Mouse (Mus musculus): ENCODE measurements around the gene Olfr96. TPM values are rescaled to one million over a fixed set of nuclear protein-coding genes. Genes with fewer than 3 reads are reported as not detected.
"Not testable (repeated sequence)": the region's sequence is repeated elsewhere in the genome, so short reads cannot be mapped to it uniquely, and the experiment has no call there.

Olfr96 gene
- polyA plus RNA-seq, 1 experiment = not detected

DNA sequence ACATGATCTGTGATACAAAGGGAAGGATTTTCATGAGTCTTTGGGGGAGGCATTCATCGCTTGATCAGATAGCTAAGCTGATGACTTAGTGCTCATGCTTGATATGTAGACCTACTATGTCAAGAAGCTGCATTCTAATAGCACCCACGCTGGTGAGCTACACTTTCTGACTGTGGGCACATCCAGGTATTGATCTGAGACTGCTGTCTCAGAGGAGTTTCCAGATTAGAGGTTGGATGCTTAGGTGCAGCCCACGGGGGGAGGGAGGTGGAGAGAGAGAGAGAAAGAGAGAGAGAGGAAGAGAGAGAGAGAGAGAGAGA, 16.1 kb upstream of the Olfr96 start:
- Histone ChIP-seq H3K4me1 (ENCODE audit: control insufficient read depth, insufficient read depth, low read length) (no peaks in the 10 kb centered on the region), H3K27ac (ENCODE audit: insufficient read depth, low read depth, low read length) (no peak overlapping the region), H3K4me3 (ENCODE audit: insufficient read depth, low read depth, low read length) (no peak overlapping the region)
- no peak for TF ChIP-seq POLR2A (IDR thresholded peaks at IDR 0.05; ENCODE audit: insufficient read depth, low read depth, low read length)
- 22% methylated on average over 3 of the region's 3 CpGs for WGBS

GRCm38 (mm10) chr17:37210884-37211768, 8.8 kb upstream of the Olfr96 start:
- Histone ChIP-seq H3K27ac (ENCODE audit: insufficient read depth, low read depth, low read length) (no peak overlapping the region), H3K4me3 (ENCODE audit: insufficient read depth, low read depth, low read length) (peak overlapping the region; percentile 8; the same call in 1 of the 2 replicates), H3K4me1 (ENCODE audit: control insufficient read depth, insufficient read depth, low read length) (peaks cover 8% of the 10 kb centered on the region)
- 20% methylated on average over 40 of the region's 40 CpGs for WGBS
- no peak for TF ChIP-seq POLR2A (IDR thresholded peaks at IDR 0.05; ENCODE audit: insufficient read depth, low read depth, low read length)
- TF ChIP-seq CTCF (IDR thresholded peaks at IDR 0.05; ENCODE audit: insufficient read depth, low read depth, low read length) = no peak

DNA sequence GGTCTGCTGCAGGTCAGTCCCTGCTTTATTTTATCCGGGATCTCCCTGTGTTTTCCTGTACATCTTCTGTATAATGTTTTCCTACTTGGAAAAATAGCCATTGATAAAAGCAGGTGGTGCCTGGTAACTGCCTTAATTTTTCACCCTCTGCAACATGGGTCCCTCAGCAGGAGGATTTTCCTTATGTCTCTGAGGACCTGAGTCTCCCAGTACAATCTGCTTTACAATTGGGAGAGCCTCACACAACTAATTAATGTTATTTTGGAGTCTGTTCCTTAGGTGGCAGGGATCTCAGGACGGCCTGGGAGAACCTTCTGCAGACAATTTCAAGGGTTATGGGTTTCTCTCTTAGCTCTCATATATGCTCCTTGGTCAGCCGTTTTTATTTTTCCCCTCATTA, 6.9 kb upstream of the Olfr96 start, which contains the start of gene Olfr95:
Gene Olfr95, minus strand, starts transcription at position 101 of the 400 bp plus-strand sequence.
- TF ChIP-seq POLR2A (IDR thresholded peaks at IDR 0.05; ENCODE audit: insufficient read depth, low read depth, low read length) (no peak), CTCF (IDR thresholded peaks at IDR 0.05; ENCODE audit: insufficient read depth, low read depth, low read length) (no peak)
- 78% methylated on average over 3 of the region's 3 CpGs for WGBS
- Histone ChIP-seq H3K4me1 (ENCODE audit: control insufficient read depth, insufficient read depth, low read length) (peaks cover 8% of the 10 kb centered on the region), H3K27ac (ENCODE audit: insufficient read depth, low read depth, low read length) (no peak within 1 kb of the TSS), H3K4me3 (ENCODE audit: insufficient read depth, low read depth, low read length) (no peak within 1 kb of the TSS)

- Histone ChIP-seq H3K4me3 (ENCODE audit: insufficient read depth, low read depth, low read length) (no peak overlapping the region), H3K27ac (ENCODE audit: insufficient read depth, low read depth, low read length) (no peak overlapping the region), H3K4me1 (ENCODE audit: control insufficient read depth, insufficient read depth, low read length) (no peaks in the 10 kb centered on the region)
- TF ChIP-seq POLR2A (IDR thresholded peaks at IDR 0.05; ENCODE audit: insufficient read depth, low read depth, low read length) (no peak), CTCF (IDR thresholded peaks at IDR 0.05; ENCODE audit: insufficient read depth, low read depth, low read length) (no peak)
- 44% methylated on average over 3 of the region's 3 CpGs for WGBS
These were observed 1.5 kb upstream of the Olfr96 start for GRCm38 (mm10) chr17:37218486-37218885.

DNA sequence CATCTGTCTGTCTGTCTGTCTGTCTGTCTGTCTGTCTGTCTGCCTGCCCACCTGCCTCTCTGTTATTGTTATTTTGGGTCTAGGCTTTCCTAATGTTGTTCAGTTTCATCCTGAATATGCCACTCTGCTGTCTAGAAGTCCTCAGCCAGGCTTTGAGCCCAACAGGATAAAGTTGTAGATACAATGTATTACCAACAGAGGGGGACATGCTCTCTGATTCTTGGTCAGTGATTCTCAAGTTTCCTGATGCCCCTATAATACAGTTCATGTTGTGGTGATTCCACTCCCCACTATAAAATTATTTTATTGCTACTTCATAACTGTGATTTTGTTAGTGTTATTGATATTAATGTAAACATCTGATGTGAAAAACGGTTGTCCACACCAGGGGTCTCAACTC, 1.9 kb downstream of the Olfr96 start:
- Histone ChIP-seq H3K4me3 (ENCODE audit: insufficient read depth, low read depth, low read length) (no peak overlapping the region), H3K27ac (ENCODE audit: insufficient read depth, low read depth, low read length) (no peak overlapping the region), H3K4me1 (ENCODE audit: control insufficient read depth, insufficient read depth, low read length) (no peaks in the 10 kb centered on the region)
- TF ChIP-seq POLR2A (IDR thresholded peaks at IDR 0.05; ENCODE audit: insufficient read depth, low read depth, low read length) (no peak), CTCF (IDR thresholded peaks at IDR 0.05; ENCODE audit: insufficient read depth, low read depth, low read length) (no peak)
- WGBS = 24% methylated on average over 1 of the region's 1 CpGs

GRCm38 (mm10) chr17:37237230-37237629, 17.3 kb downstream of the Olfr96 start, which contains the start of gene Olfr97:
TSS of gene Olfr97 (minus strand) at chr17:37237330.
- not testable (repeated sequence) for H3K27ac ChIP-seq (ENCODE audit: insufficient read depth, low read depth, low read length); H3K4me1 ChIP-seq (ENCODE audit: control insufficient read depth, insufficient read depth, low read length); H3K4me3 ChIP-seq (ENCODE audit: insufficient read depth, low read depth, low read length)
- WGBS = 95% methylated on average over 2 of the region's 2 CpGs

GRCm38 (mm10) chr17:37242198-37242597, 22.3 kb downstream of the Olfr96 start:
- Histone ChIP-seq H3K27ac (ENCODE audit: insufficient read depth, low read depth, low read length) (no peak overlapping the region), H3K4me1 (ENCODE audit: control insufficient read depth, insufficient read depth, low read length) (no peaks in the 10 kb centered on the region), H3K4me3 (ENCODE audit: insufficient read depth, low read depth, low read length) (no peak overlapping the region)
- no peak for TF ChIP-seq CTCF (IDR thresholded peaks at IDR 0.05; ENCODE audit: insufficient read depth, low read depth, low read length)
- no peak for TF ChIP-seq POLR2A (IDR thresholded peaks at IDR 0.05; ENCODE audit: insufficient read depth, low read depth, low read length)
- WGBS = 59% methylated on average over 3 of the region's 3 CpGs

DNA sequence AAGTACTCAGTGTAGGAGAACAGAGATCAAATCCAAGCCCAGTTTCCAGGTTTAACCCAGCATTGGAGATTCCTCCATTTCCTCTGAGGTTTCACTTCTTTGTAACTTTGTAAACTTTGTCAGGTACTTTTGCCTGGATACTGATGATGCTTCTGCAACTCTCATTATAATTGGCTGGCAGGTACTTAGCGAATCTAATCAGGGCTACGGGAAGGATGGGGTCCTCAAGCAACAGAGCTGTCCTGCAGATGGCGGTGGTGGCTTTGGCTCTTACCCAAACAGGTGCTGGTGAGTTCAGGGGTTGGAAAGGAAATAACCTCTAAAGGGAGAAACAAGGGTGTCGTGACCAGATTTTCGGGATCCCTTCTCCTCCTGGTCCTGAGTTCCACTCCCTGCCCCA, 26.8 kb downstream of the Olfr96 start:
- TF ChIP-seq POLR2A (IDR thresholded peaks at IDR 0.05; ENCODE audit: insufficient read depth, low read depth, low read length) (no peak), CTCF (IDR thresholded peaks at IDR 0.05; ENCODE audit: insufficient read depth, low read depth, low read length) (no peak)
- H3K27ac ChIP-seq (ENCODE audit: insufficient read depth, low read depth, low read length) = no peak overlapping the region
- 22% methylated on average over 5 of the region's 5 CpGs for WGBS

DNA sequence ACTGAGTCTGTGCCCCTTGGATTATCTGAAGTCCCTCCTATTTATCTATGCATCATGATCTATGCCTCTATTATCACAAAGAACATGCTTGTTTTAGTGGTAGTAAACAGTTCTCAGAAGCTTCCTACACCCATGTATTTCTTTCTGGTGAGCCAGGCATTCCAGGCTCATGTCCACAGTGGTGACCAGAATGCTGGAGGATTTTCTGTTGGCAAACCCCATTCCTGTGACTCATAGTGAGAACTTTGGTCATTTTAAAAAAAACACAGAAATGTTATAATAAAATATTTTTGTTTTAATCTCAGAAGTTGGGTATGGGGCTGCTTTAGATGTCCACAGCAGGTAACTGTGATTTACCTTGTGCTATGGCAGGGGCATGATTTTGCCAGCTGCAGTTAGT, 29.5 kb downstream of the Olfr96 start:
- H3K27ac ChIP-seq (ENCODE audit: insufficient read depth, low read depth, low read length) = no peak overlapping the region
- H3K4me1 ChIP-seq (ENCODE audit: control insufficient read depth, insufficient read depth, low read length) = no peaks in the 10 kb centered on the region
- TF ChIP-seq CTCF (IDR thresholded peaks at IDR 0.05; ENCODE audit: insufficient read depth, low read depth, low read length) = no peak
- TF ChIP-seq POLR2A (IDR thresholded peaks at IDR 0.05; ENCODE audit: insufficient read depth, low read depth, low read length) = no peak
- no peak overlapping the region for H3K4me3 ChIP-seq (ENCODE audit: insufficient read depth, low read depth, low read length)

More for the DNA sequence above, 26.8 kb downstream of the Olfr96 start:
- no peaks in the 10 kb centered on the region for H3K4me1 ChIP-seq (ENCODE audit: control insufficient read depth, insufficient read depth, low read length)
- H3K4me3 ChIP-seq (ENCODE audit: insufficient read depth, low read depth, low read length) = no peak overlapping the region

All from olfactory bulb, adult 2 months (tissue).